Mouse (Mus musculus) liver, adult 2 months (tissue): ENCODE results near the gene Cacna1i.

Source experiments
- CTCF ChIP-seq: fragments of 200-500 bp; IDR thresholded peaks from 2 replicates; pipeline ENCODE4 v1.5.1; 2011; ENCODE audit warnings: low read depth, low read length, control low read depth
- POLR2A ChIP-seq: fragments of 200-500 bp; IDR thresholded peaks from 2 replicates; pipeline ENCODE4 v1.6.1; 2011; ENCODE audit warnings: low read length, control low read depth; ENCODE audit not compliant: insufficient read depth; ENCODE audit errors: extremely low read depth

DNA sequence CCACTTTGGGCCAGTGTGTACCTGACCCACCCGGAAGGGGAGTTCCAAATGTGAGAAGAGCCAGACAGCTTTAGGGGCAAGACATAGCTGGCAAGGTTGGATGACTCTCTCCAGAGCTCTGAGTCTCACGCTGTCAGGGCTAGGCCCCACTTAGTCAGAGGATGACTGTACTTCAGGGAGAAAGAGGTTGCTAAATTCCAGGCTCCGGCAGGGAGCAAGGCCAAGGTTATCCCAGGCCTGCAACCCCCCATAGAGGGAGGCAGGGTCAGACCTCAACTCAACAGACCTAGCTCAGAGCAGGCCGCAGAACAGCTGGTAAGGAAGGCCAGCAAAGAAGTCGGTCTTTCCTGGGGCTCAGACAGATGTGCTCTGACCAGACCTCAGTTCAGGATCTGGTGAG is 63.4 kb downstream of the Cacna1i start:
- TF ChIP-seq CTCF, result no peak
- TF ChIP-seq POLR2A, result no peak
